In genomic region chr7:115946559-115946958, GRCm38 (mm10) we compare ENCODE assay signal across 21 mouse cellular contexts.
DNase-seq lines count a peak whose midpoint lies in the region; ATAC-seq lines count a peak whose summit lies in the region.
"Had no signal": no experiment of that assay in that cellular context is flagged by ENCODE, and none has a peak within 500 bp of the region (broad histone marks: within the 10 kb centered on the region; RNA-seq: fewer than 3 reads in every experiment).

No protein-coding gene starts in this region.

- H3K9me3 ChIP-seq in kidney, embryonic 15.5 days (replicated peaks), result no peaks in the 10 kb centered on the region
- H3K9me3 ChIP-seq: embryonic facial prominence, embryonic 12.5 days; forebrain, embryonic 15.5 days; G1E; heart, embryonic 15.5 days; hindbrain, embryonic 10.5 days; intestine, embryonic 15.5 days had no signal

- H3K27me3 ChIP-seq in kidney, embryonic 15.5 days, result no peaks in the 10 kb centered on the region
- H3K27me3 ChIP-seq: embryonic facial prominence, embryonic 12.5 days; forebrain, embryonic 15.5 days; heart, embryonic 15.5 days; intestine, embryonic 15.5 days had no signal

- H3K4me1 ChIP-seq in kidney, embryonic 15.5 days, result no peaks in the 10 kb centered on the region
- H3K4me1 ChIP-seq: embryonic facial prominence, embryonic 12.5 days; intestine, embryonic 15.5 days had no signal

- H3K4me3 ChIP-seq in kidney, embryonic 15.5 days (replicated peaks), result no peak overlapping the region
- H3K4me3 ChIP-seq: embryonic facial prominence, embryonic 12.5 days; forebrain, embryonic 15.5 days; heart, adult 2 months; heart, embryonic 15.5 days; hindbrain, embryonic 10.5 days; intestine, embryonic 15.5 days had no signal

- no peaks in the 10 kb centered on the region for H3K36me3 ChIP-seq in kidney, embryonic 15.5 days
- H3K36me3 ChIP-seq: embryonic facial prominence, embryonic 12.5 days; G1E; heart, embryonic 15.5 days; hindbrain, embryonic 10.5 days; intestine, embryonic 15.5 days had no signal

- WGBS in kidney, embryonic 15.5 days, result 91% methylated on average over 12 of the region's 12 CpGs

- no peak overlapping the region for H3K9ac ChIP-seq in kidney, embryonic 15.5 days
- H3K9ac ChIP-seq: embryonic facial prominence, embryonic 12.5 days; forebrain, embryonic 15.5 days; heart, embryonic 15.5 days; hindbrain, embryonic 14.5 days; intestine, embryonic 15.5 days had no signal

- no peak overlapping the region for H3K27ac ChIP-seq in kidney, embryonic 15.5 days
- H3K27ac ChIP-seq: embryonic facial prominence, embryonic 12.5 days; forebrain, embryonic 15.5 days; heart, adult 2 months; heart, embryonic 15.5 days; hindbrain, embryonic 10.5 days; hindbrain, embryonic 14.5 days; intestine, embryonic 15.5 days had no signal

- ATAC-seq in kidney, embryonic 15.5 days (replicated peaks; ENCODE audit: low FRiP score), result no peak
- ATAC-seq: CD4-positive, CD25-positive, alpha-beta regulatory T cell, adult 4 months; forebrain, embryonic 15.5 days; intestine, embryonic 15.5 days had no signal

- peak; percentile 84 for DNase-seq in brain, adult 2 months (ENCODE audit: low read depth, low spot score)
- peak; percentile 3 for DNase-seq in cerebellum, adult 11 months
- DNase-seq in cerebellum, adult 8-10 months, result peak; percentile 16
- DNase-seq in cerebellum, postnatal 14 days, result peak; percentile 20 to 53
- no peak for DNase-seq in B cell, adult 2 months
- DNase-seq in urinary bladder, postnatal 10 days (ENCODE audit: low spot score), result no peak
- no peak for DNase-seq in spleen, postnatal 14 days (ENCODE audit: low spot score in 2 of 2)
- DNase-seq: adrenal gland, adult 8-10 months; adrenal gland, postnatal 36 days; gastrocnemius, postnatal 10 days; heart, adult 2 months had no signal

- H3K4me2 ChIP-seq in kidney, embryonic 15.5 days, result no peak overlapping the region
- H3K4me2 ChIP-seq: embryonic facial prominence, embryonic 12.5 days; forebrain, embryonic 15.5 days; heart, embryonic 11.5 days; heart, embryonic 15.5 days; hindbrain, embryonic 14.5 days; intestine, embryonic 15.5 days had no signal

Comparison
In these comparisons a context has a peak if more than half of its experiments do, and no peak if none do; other contexts are left out.
1. DNase-seq: peak in brain, adult 2 months (single experiment), cerebellum, adult 11 months (single experiment), cerebellum, adult 8-10 months (single experiment) and cerebellum, postnatal 14 days (2 of 2); none in B cell, adult 2 months (0 of 2), urinary bladder, postnatal 10 days (single experiment) and spleen, postnatal 14 days (0 of 2).